Comparison of ENCODE assay signal across 14 mouse cellular contexts in genomic region chr17:69109216-69109615, GRCm38 (mm10). TPM values are rescaled to one million over a fixed set of nuclear protein-coding genes. Genes with fewer than 3 reads are reported as not detected.
DNase-seq lines count a peak whose midpoint lies in the region; ATAC-seq and TF ChIP-seq lines count a peak whose summit lies in the region.
"Had no signal": no experiment of that assay in that cellular context is flagged by ENCODE, and none has a peak within 500 bp of the region (broad histone marks: within the 10 kb centered on the region; RNA-seq: fewer than 3 reads in every experiment).

No protein-coding gene starts in this region.

- H3K9me3 ChIP-seq in heart, embryonic 12.5 days (replicated peaks), result no peaks in the 10 kb centered on the region
- H3K9me3 ChIP-seq in liver, postnatal 0 days (ENCODE audit: low read length), result no peaks in the 10 kb centered on the region
- no peaks in the 10 kb centered on the region for H3K9me3 ChIP-seq in liver, embryonic 12.5 days (replicated peaks)
- no peaks in the 10 kb centered on the region for H3K9me3 ChIP-seq in ES-E14 (ENCODE audit: control insufficient read depth, insufficient read depth, low read depth, low read length)
- H3K9me3 ChIP-seq: stomach, embryonic 15.5 days had no signal

- no peaks in the 10 kb centered on the region for H3K4me1 ChIP-seq in heart, adult 2 months (ENCODE audit: control insufficient read depth, insufficient read depth, low read length)
- H3K4me1 ChIP-seq in heart, embryonic 12.5 days (replicated peaks), result peaks cover 16% of the 10 kb centered on the region
- H3K4me1 ChIP-seq in liver, postnatal 0 days (ENCODE audit: insufficient read depth), result no peaks in the 10 kb centered on the region
- no peaks in the 10 kb centered on the region for H3K4me1 ChIP-seq in liver, embryonic 12.5 days
- no peaks in the 10 kb centered on the region for H3K4me1 ChIP-seq in ES-E14 (ENCODE audit: control insufficient read depth in 2 of 2, insufficient read depth in 2 of 2, low read length in 2 of 2, poor library complexity in 1 of 2)
- H3K4me1 ChIP-seq: stomach, embryonic 15.5 days had no signal

- DNase-seq in heart, adult 2 months, result no peak
- no peak for DNase-seq in liver, postnatal 0 days
- DNase-seq in ES-E14 (ENCODE audit: low read depth, low spot score), result peak; percentile 31
- peak; percentile 32 to 46 for DNase-seq in cerebellum, postnatal 36 days
- no peak for DNase-seq in embryo, embryonic 11 days
- DNase-seq in layer of hippocampus, postnatal 10 days (ENCODE audit: low spot score in 2 of 2), result no peak
- DNase-seq: adrenal gland, adult 8-10 months; heart, postnatal 10 days had no signal

- no peaks in the 10 kb centered on the region for H3K27me3 ChIP-seq in heart, adult 2 months (ENCODE audit: control insufficient read depth, insufficient read depth, low read length)
- no peaks in the 10 kb centered on the region for H3K27me3 ChIP-seq in heart, embryonic 12.5 days (replicated peaks)
- no peaks in the 10 kb centered on the region for H3K27me3 ChIP-seq in liver, postnatal 0 days (ENCODE audit: insufficient read depth, low read length)
- H3K27me3 ChIP-seq in liver, embryonic 12.5 days (replicated peaks), result no peaks in the 10 kb centered on the region
- H3K27me3 ChIP-seq: stomach, embryonic 15.5 days had no signal

- no peak for TF ChIP-seq EP300 in heart, adult 2 months (IDR thresholded peaks at IDR 0.05; ENCODE audit: insufficient read depth, low read depth, low read length)
- TF ChIP-seq EP300 in liver, postnatal 0 days (IDR thresholded peaks at IDR 0.05; ENCODE audit: low read depth), result no peak

- TF ChIP-seq POLR2A in heart, adult 2 months (IDR thresholded peaks at IDR 0.05; ENCODE audit: insufficient read depth, low read depth, low read length), result no peak

- peak; percentile 55 for TF ChIP-seq CTCF in heart, adult 2 months (IDR thresholded peaks at IDR 0.05)
- peak; percentile 34 for TF ChIP-seq CTCF in liver, postnatal 0 days (IDR thresholded peaks at IDR 0.05; ENCODE audit: low read depth)

- H3K27ac ChIP-seq in heart, adult 2 months, result no peak overlapping the region
- no peak overlapping the region for H3K27ac ChIP-seq in heart, embryonic 12.5 days (ENCODE audit: poor library complexity, severe bottlenecking)
- H3K27ac ChIP-seq in liver, postnatal 0 days (ENCODE audit: low read depth), result no peak overlapping the region
- no peak overlapping the region for H3K27ac ChIP-seq in liver, embryonic 12.5 days
- H3K27ac ChIP-seq in ES-E14 (ENCODE audit: insufficient read depth, low read depth, low read length, poor library complexity, severe bottlenecking), result no peak overlapping the region
- H3K27ac ChIP-seq: macrophage; stomach, embryonic 15.5 days had no signal

- in situ Hi-C loops in ES-E14 (cut with MboI; ENCODE audit: low sequenced_read_pairs in 2 of 2, unreplicated experiment in 2 of 2), result loop anchor here in 1 of 2 experiments (10.0 kb wide), 1 partner anchor 224 kb away; no protein-coding TSS in a partner anchor

- 56% methylated on average over 6 of the region's 6 CpGs for WGBS in heart, adult 2 months
- 61% methylated on average over 6 of the region's 6 CpGs for WGBS in heart, embryonic 12.5 days
- 59% methylated on average over 6 of the region's 6 CpGs for WGBS in liver, postnatal 0 days (ENCODE audit: insufficient replicate concordance)
- 50% methylated on average over 6 of the region's 6 CpGs for WGBS in liver, embryonic 12.5 days (ENCODE audit: insufficient replicate concordance)

- H3K79me2 ChIP-seq in heart, adult 2 months (replicated peaks; ENCODE audit: control insufficient read depth, insufficient read depth, low read length), result no peaks in the 10 kb centered on the region

- H3K9ac ChIP-seq in heart, adult 2 months (ENCODE audit: low read depth, low read length), result no peak overlapping the region
- H3K9ac ChIP-seq in heart, embryonic 12.5 days, result no peak overlapping the region
- no peak overlapping the region for H3K9ac ChIP-seq in liver, postnatal 0 days (replicated peaks)
- H3K9ac ChIP-seq in liver, embryonic 12.5 days, result no peak overlapping the region
- H3K9ac ChIP-seq in ES-E14 (ENCODE audit: insufficient read depth, low read depth, low read length, poor library complexity, severe bottlenecking), result no peak overlapping the region
- H3K9ac ChIP-seq: stomach, embryonic 15.5 days had no signal

- no peak overlapping the region for H3K4me2 ChIP-seq in heart, embryonic 12.5 days
- H3K4me2 ChIP-seq in liver, postnatal 0 days (ENCODE audit: low read depth, low read length), result no peak overlapping the region
- H3K4me2 ChIP-seq in liver, embryonic 12.5 days, result no peak overlapping the region
- H3K4me2 ChIP-seq: stomach, embryonic 15.5 days had no signal

- H3K36me3 ChIP-seq in heart, adult 2 months (ENCODE audit: control insufficient read depth, insufficient read depth, low read length), result no peaks in the 10 kb centered on the region
- no peaks in the 10 kb centered on the region for H3K36me3 ChIP-seq in heart, embryonic 12.5 days
- no peaks in the 10 kb centered on the region for H3K36me3 ChIP-seq in liver, postnatal 0 days (replicated peaks; ENCODE audit: insufficient read depth, low read length)
- no peaks in the 10 kb centered on the region for H3K36me3 ChIP-seq in liver, embryonic 12.5 days
- no peaks in the 10 kb centered on the region for H3K36me3 ChIP-seq in ES-E14 (ENCODE audit: control insufficient read depth, insufficient read depth, low read length, poor library complexity, severe bottlenecking)
- H3K36me3 ChIP-seq: stomach, embryonic 15.5 days had no signal

- H3K4me3 ChIP-seq in heart, adult 2 months, result no peak overlapping the region
- no peak overlapping the region for H3K4me3 ChIP-seq in heart, embryonic 12.5 days
- no peak overlapping the region for H3K4me3 ChIP-seq in liver, postnatal 0 days (ENCODE audit: low read depth, low read length)
- no peak overlapping the region for H3K4me3 ChIP-seq in liver, embryonic 12.5 days
- H3K4me3 ChIP-seq in ES-E14 (ENCODE audit: insufficient read depth in 1 of 2, low read depth in 1 of 2, low read length in 2 of 2, poor library complexity in 1 of 2, severe bottlenecking in 1 of 2), result no peak overlapping the region
- H3K4me3 ChIP-seq: stomach, embryonic 15.5 days had no signal

- ATAC-seq in heart, embryonic 12.5 days (ENCODE audit: insufficient number of reproducible peaks, low FRiP score), result no peak
- no peak for ATAC-seq in liver, postnatal 0 days
- ATAC-seq in liver, embryonic 12.5 days, result no peak
- ATAC-seq: CD4-positive, CD25-positive, alpha-beta regulatory T cell, adult 4 months; forebrain, embryonic 16.5 days had no signal

- intact Hi-C loops in heart, adult 2 months (cut with DNase I), result loop anchor here (10.0 kb wide), 1 partner anchor 1244 kb away; no protein-coding TSS in a partner anchor

TF ChIP-seq in ES-E14, 5 proteins besides CTCF, POLR2A, EP300 and RAD21:
- TF ChIP-seq CHD2 (IDR thresholded peaks at IDR 0.05; ENCODE audit: low read depth, low read length) (no peak), MAFK (IDR thresholded peaks at IDR 0.05; ENCODE audit: insufficient read depth, low read depth, low read length) (no peak), HCFC1 (IDR thresholded peaks at IDR 0.05; ENCODE audit: borderline replicate concordance, insufficient read depth, low read length) (no peak), ZNF384 (IDR thresholded peaks at IDR 0.05; ENCODE audit: low read depth, low read length) (no peak), ZC3H11A (IDR thresholded peaks at IDR 0.05; ENCODE audit: borderline replicate concordance, low read depth, low read length) (no peak)

RNA-seq across cellular contexts. Expression of gene Epb41l3, which starts 33.7 kb away (rescaled TPM):
- 10 to 100 TPM; 13.5 TPM for total RNA-seq in heart, adult 2 months (2021)
- 3.0 and 6.4 TPM in 2 replicates for polyA plus RNA-seq in heart, adult 2 months (2012; rRNA removed)
- 140 and 144 TPM in 2 replicates for polyA plus RNA-seq in heart, embryonic 12.5 days (2016; fragmentation: Nextera tagmentation; extraction: Ambion mirVana)
- 4.5 and 4.9 TPM in 2 replicates for polyA plus RNA-seq in liver, postnatal 0 days (2015; fragmentation: Nextera tagmentation; extraction: Ambion mirVana)
- polyA plus RNA-seq in liver, embryonic 12.5 days (2016; fragmentation: Nextera tagmentation; extraction: Ambion mirVana), result 13.2 and 15.6 TPM in 2 replicates
- 11.6 and 16.8 TPM in 2 replicates for total RNA-seq in ES-E14 (2012; rRNA removed)
- 100 to 1,000 TPM; 140 to 143 TPM for total RNA-seq in layer of hippocampus, postnatal 10 days (2021)

Comparison
In these comparisons a context has a peak if more than half of its experiments do, and no peak if none do; other contexts are left out.
1. DNase-seq: peak in ES-E14 (single experiment) and cerebellum, postnatal 36 days (2 of 2); none in heart, adult 2 months (0 of 2), liver, postnatal 0 days (single experiment), embryo, embryonic 11 days (single experiment) and layer of hippocampus, postnatal 10 days (0 of 2).